In genomic region chr11:76889339-76890164, GRCm38 (mm10) we compare ENCODE assay signal across 9 mouse cellular contexts. TPM values are rescaled to one million over a fixed set of nuclear protein-coding genes. Genes with fewer than 3 reads are reported as not detected.
DNase-seq lines count a peak whose midpoint lies in the region; ATAC-seq and TF ChIP-seq lines count a peak whose summit lies in the region.
"Had no signal": no experiment of that assay in that cellular context is flagged by ENCODE, and none has a peak within 500 bp of the region (broad histone marks: within the 10 kb centered on the region; RNA-seq: fewer than 3 reads in every experiment).

No protein-coding gene starts in this region.

- H3K9ac ChIP-seq in heart, embryonic 14.5 days (ENCODE audit: low read length) = no peak overlapping the region
- H3K9ac ChIP-seq in hindbrain, embryonic 14.5 days = no peak overlapping the region

- no peaks in the 10 kb centered on the region for H3K36me3 ChIP-seq in heart, embryonic 14.5 days (ENCODE audit: control insufficient read depth, insufficient read depth, low read length)
- H3K36me3 ChIP-seq in hindbrain, embryonic 14.5 days (replicated peaks; ENCODE audit: control insufficient read depth, insufficient read depth) = no peaks in the 10 kb centered on the region
- H3K36me3 ChIP-seq: G1E had no signal

- no peak overlapping the region for H3K4me3 ChIP-seq in lung, adult 2 months (replicated peaks; ENCODE audit: extremely low read depth, low read depth, low read length)
- no peak overlapping the region for H3K4me3 ChIP-seq in heart, embryonic 14.5 days (ENCODE audit: control insufficient read depth in 1 of 2, insufficient read depth in 1 of 2, low read depth in 1 of 2, low read length in 2 of 2)
- H3K4me3 ChIP-seq in hindbrain, embryonic 14.5 days (replicated peaks; ENCODE audit: low read length) = no peak overlapping the region

- ATAC-seq in heart, embryonic 14.5 days (ENCODE audit: insufficient number of reproducible peaks, insufficient read depth, low FRiP score, low read depth) = no peak
- no peak for ATAC-seq in hindbrain, embryonic 14.5 days (ENCODE audit: low FRiP score)

- peak; percentile 27 to 51 for DNase-seq in lung, adult 18-20 months
- no peak for DNase-seq in lung, adult 2 months
- DNase-seq in kidney, postnatal 36 days = peak; percentile 72 to 73
- peak; percentile 22 for DNase-seq in ovary, postnatal 10 days (ENCODE audit: low spot score)
- DNase-seq in right cerebral cortex, postnatal 14 days = no peak
- DNase-seq in hindbrain, embryonic 14.5 days (ENCODE audit: low spot score) = no peak
- no peak for DNase-seq in layer of hippocampus, postnatal 25 days (ENCODE audit: extremely low spot score in 1 of 2, low spot score in 1 of 2)

- H3K27ac ChIP-seq in heart, embryonic 14.5 days (replicated peaks in 1 of 2; ENCODE audit: control insufficient read depth in 1 of 2, insufficient read depth in 1 of 2, low read depth in 2 of 2, low read length in 2 of 2) = peak overlapping the region; percentile 2 to 39; a peak in 1 of 4 replicates
- no peak overlapping the region for H3K27ac ChIP-seq in hindbrain, embryonic 14.5 days

- 30% methylated on average over 10 of the region's 10 CpGs for WGBS in lung, adult 2 months
- WGBS in heart, embryonic 14.5 days = 34% methylated on average over 10 of the region's 10 CpGs
- 76% methylated on average over 10 of the region's 10 CpGs for WGBS in hindbrain, embryonic 14.5 days

- TF ChIP-seq CTCF in lung, adult 2 months (IDR thresholded peaks at IDR 0.05; ENCODE audit: insufficient read depth, low read length) = no peak

- H3K27me3 ChIP-seq in heart, embryonic 14.5 days (ENCODE audit: control insufficient read depth, insufficient read depth, low read length) = no peaks in the 10 kb centered on the region
- H3K27me3 ChIP-seq in hindbrain, embryonic 14.5 days (ENCODE audit: control insufficient read depth, insufficient read depth, low read length) = no peaks in the 10 kb centered on the region

- H3K4me2 ChIP-seq in heart, embryonic 14.5 days (ENCODE audit: low read length) = peak overlapping the region; percentile 2
- no peak overlapping the region for H3K4me2 ChIP-seq in hindbrain, embryonic 14.5 days (replicated peaks)

- H3K9me3 ChIP-seq in heart, embryonic 14.5 days (ENCODE audit: control insufficient read depth, low read length) = no peaks in the 10 kb centered on the region
- no peaks in the 10 kb centered on the region for H3K9me3 ChIP-seq in hindbrain, embryonic 14.5 days (ENCODE audit: control insufficient read depth, low read length)
- H3K9me3 ChIP-seq: G1E had no signal

- H3K4me1 ChIP-seq in lung, adult 2 months (ENCODE audit: control insufficient read depth, insufficient read depth, low read length) = peaks cover 17% of the 10 kb centered on the region
- H3K4me1 ChIP-seq in heart, embryonic 14.5 days (ENCODE audit: control insufficient read depth in 2 of 2, insufficient read depth in 2 of 2, low read length in 2 of 2) = peaks cover 11% of the 10 kb centered on the region in 2 experiments
- H3K4me1 ChIP-seq in hindbrain, embryonic 14.5 days (replicated peaks; ENCODE audit: control insufficient read depth, insufficient read depth, low read length) = no peaks in the 10 kb centered on the region

- TF ChIP-seq POLR2A in lung, adult 2 months (IDR thresholded peaks at IDR 0.05; ENCODE audit: borderline replicate concordance, extremely low read depth, low read depth, low read length) = no peak

RNA-seq across cellular contexts. Expression of gene Tmigd1, which starts 12.4 kb away (rescaled TPM):
- polyA plus RNA-seq in lung, adult 2 months (2012; rRNA removed) = 0.10 and 0.39 TPM in 2 replicates
- polyA plus RNA-seq in heart, embryonic 14.5 days (2014; fragmentation: Nextera tagmentation; extraction: Ambion mirVana) = 0.39 TPM in 1 of 2 replicates, not detected in the other
- not detected in 2 replicates for polyA plus RNA-seq in hindbrain, embryonic 14.5 days (2014; fragmentation: Nextera tagmentation; extraction: Ambion mirVana)
- not detected for total RNA-seq in layer of hippocampus, postnatal 25 days (2021)
- polyA plus RNA-seq: G1E had no signal

RNA-seq across cellular contexts. Expression of gene Blmh, which starts 35.1 kb away (rescaled TPM):
- polyA plus RNA-seq in lung, adult 2 months (2012; rRNA removed) = 10.4 and 20.1 TPM in 2 replicates
- polyA plus RNA-seq in heart, embryonic 14.5 days (2014; fragmentation: Nextera tagmentation; extraction: Ambion mirVana) = 84.8 and 89.7 TPM in 2 replicates
- polyA plus RNA-seq in hindbrain, embryonic 14.5 days (2014; fragmentation: Nextera tagmentation; extraction: Ambion mirVana) = 113 and 120 TPM in 2 replicates
- 10 to 100 TPM; 58.4 to 58.7 TPM for total RNA-seq in layer of hippocampus, postnatal 25 days (2021)

RNA-seq across cellular contexts. Expression of gene Cpd, which starts 42.7 kb away (rescaled TPM):
- 36.9 and 49.0 TPM in 2 replicates for polyA plus RNA-seq in lung, adult 2 months (2012; rRNA removed)
- polyA plus RNA-seq in heart, embryonic 14.5 days (2014; fragmentation: Nextera tagmentation; extraction: Ambion mirVana) = 23.4 and 24.1 TPM in 2 replicates
- 12.7 TPM in 2 replicates for polyA plus RNA-seq in hindbrain, embryonic 14.5 days (2014; fragmentation: Nextera tagmentation; extraction: Ambion mirVana)
- total RNA-seq in layer of hippocampus, postnatal 25 days (2021) = 10 to 100 TPM; 57.7 to 62.8 TPM

Comparison
In these comparisons a context has a peak if more than half of its experiments do, and no peak if none do; other contexts are left out.
1. DNase-seq: peak in lung, adult 18-20 months (2 of 2), kidney, postnatal 36 days (2 of 2) and ovary, postnatal 10 days (single experiment); none in lung, adult 2 months (single experiment), right cerebral cortex, postnatal 14 days (single experiment), hindbrain, embryonic 14.5 days (single experiment) and layer of hippocampus, postnatal 25 days (0 of 2).